Comparison of ENCODE assay signal across 8 mouse cellular contexts in genomic region chr19:46875790-46876189, GRCm38 (mm10).
A peak's percentile ranks its signal among the peaks of the same experiment; 100 is the strongest.
DNase-seq lines count a peak whose midpoint lies in the region; ATAC-seq and TF ChIP-seq lines count a peak whose summit lies in the region.

No protein-coding gene starts in this region.

- no peak overlapping the region for H3K4me3 ChIP-seq in E14TG2a.4 (replicated peaks; ENCODE audit: low read length)
- no peak overlapping the region for H3K4me3 ChIP-seq in forebrain, embryonic 12.5 days (replicated peaks)
- no peak overlapping the region for H3K4me3 ChIP-seq in layer of hippocampus, adult 2 months
- H3K4me3 ChIP-seq in lung, embryonic 16.5 days (ENCODE audit: low read length): no peak overlapping the region

- H3K4me1 ChIP-seq in E14TG2a.4 (replicated peaks; ENCODE audit: low read depth, low read length): peaks cover 10% of the 10 kb centered on the region
- H3K4me1 ChIP-seq in forebrain, embryonic 12.5 days: no peaks in the 10 kb centered on the region
- H3K4me1 ChIP-seq in lung, embryonic 16.5 days (replicated peaks; ENCODE audit: control insufficient read depth, insufficient read depth, low read length): no peaks in the 10 kb centered on the region

- 41% methylated on average over 12 of the region's 12 CpGs for WGBS in forebrain, embryonic 12.5 days
- WGBS in lung, embryonic 16.5 days: 38% methylated on average over 12 of the region's 12 CpGs

- peak; percentile 82 for DNase-seq in brain, embryonic 14.5 days (ENCODE audit: low read depth)
- peak; percentile 87 to 93 for DNase-seq in heart, postnatal 14 days
- DNase-seq in layer of hippocampus, adult 2 months (ENCODE audit: low spot score in 2 of 2): peak; percentile 82 to 92
- peak; percentile 85 for DNase-seq in ovary, postnatal 14 days (ENCODE audit: low spot score)
- peak; percentile 72 to 94 for DNase-seq in thymus, postnatal 10 days (ENCODE audit: low spot score in 2 of 2)

- peak; percentile 68 for TF ChIP-seq CTCF in E14TG2a.4 (conservative IDR thresholded peaks at IDR 0.05; ENCODE audit: low read length)
- TF ChIP-seq CTCF in brain, embryonic 14.5 days (IDR thresholded peaks at IDR 0.05; ENCODE audit: borderline replicate concordance, extremely low read depth, insufficient read depth, insufficient read length): peak; percentile 84
- peak; percentile 92 for TF ChIP-seq CTCF in layer of hippocampus, adult 2 months (conservative IDR thresholded peaks at IDR 0.05)

- no peak overlapping the region for H3K27ac ChIP-seq in forebrain, embryonic 12.5 days
- H3K27ac ChIP-seq in layer of hippocampus, adult 2 months: peak overlapping the region; percentile 28; the same call in 1 of the 2 replicates
- H3K27ac ChIP-seq in lung, embryonic 16.5 days (ENCODE audit: low read length): no peak overlapping the region

- no peaks in the 10 kb centered on the region for H3K9me3 ChIP-seq in E14TG2a.4 (ENCODE audit: low read length)
- no peaks in the 10 kb centered on the region for H3K9me3 ChIP-seq in forebrain, embryonic 12.5 days
- no peaks in the 10 kb centered on the region for H3K9me3 ChIP-seq in lung, embryonic 16.5 days (ENCODE audit: control insufficient read depth, low read length)

- H3K36me3 ChIP-seq in E14TG2a.4 (ENCODE audit: insufficient read depth, low read length): peaks cover 75% of the 10 kb centered on the region
- 0 out of 2 replicates have a peak, but pooled peaks cover 6% of the 10 kb centered on the region for H3K36me3 ChIP-seq in forebrain, embryonic 12.5 days (replicated peaks)
- no peaks in the 10 kb centered on the region for H3K36me3 ChIP-seq in lung, embryonic 16.5 days (ENCODE audit: control insufficient read depth, insufficient read depth, low read length)

- intact Hi-C loops in heart, postnatal 14 days (cut with DNase I): loop anchor here (1.0 to 5.0 kb wide), 2 partner anchors 116 to 167 kb away; no protein-coding TSS in a partner anchor

- no peaks in the 10 kb centered on the region for H3K27me3 ChIP-seq in E14TG2a.4 (ENCODE audit: insufficient read depth, low read length)
- H3K27me3 ChIP-seq in forebrain, embryonic 12.5 days: no peaks in the 10 kb centered on the region
- H3K27me3 ChIP-seq in lung, embryonic 16.5 days (ENCODE audit: control insufficient read depth, insufficient read depth, low read depth, low read length): no peaks in the 10 kb centered on the region

- peak; percentile 75 for ATAC-seq in forebrain, embryonic 12.5 days (ENCODE audit: low FRiP score)
- ATAC-seq in lung, embryonic 16.5 days (ENCODE audit: low read depth): peak; percentile 61; the same call in 1 of the 2 replicates

- no peak overlapping the region for H3K9ac ChIP-seq in forebrain, embryonic 12.5 days
- H3K9ac ChIP-seq in lung, embryonic 16.5 days (ENCODE audit: low read length): no peak overlapping the region

- no peak for TF ChIP-seq POLR2A in brain, embryonic 14.5 days (IDR thresholded peaks at IDR 0.05; ENCODE audit: borderline replicate concordance, extremely low read depth, insufficient read depth, insufficient read length, poor library complexity, severe bottlenecking)

- no peak overlapping the region for H3K4me2 ChIP-seq in forebrain, embryonic 12.5 days
- no peak overlapping the region for H3K4me2 ChIP-seq in lung, embryonic 16.5 days (ENCODE audit: low read depth, low read length)
